Mouse (Mus musculus) erythroblast, adult 5-6 weeks (primary cell): ENCODE data around the gene Tepp. TPM values are rescaled to one million over a fixed set of nuclear protein-coding genes. Genes with fewer than 3 reads are reported as not detected.

Experiments used
- ATAC-seq: replicated peaks from 2 replicates; pipeline ENCODE4 v1.8.0; 2016; ENCODE audit warnings: moderate number of reproducible peaks, mild to moderate bottlenecking, moderate TSS enrichment, inconsistent platforms; ENCODE audit not compliant: poor library complexity, low FRiP score, severe bottlenecking
- total RNA-seq, 2 experiments: library from RNA; stranded (forward) in 1 of 2; stranded (reverse) in 1 of 2; fragments of 150-400 nt in 1 of 2; fragments of 200-764, 138-1000 nt in 1 of 2; gene quantifications; 2 replicates each; pipeline versions ENCODE4 v1.2.3 to v1.2.4; 2015 to 2017; ENCODE audit warnings: low replicate concordance in 2 of 2

Tepp gene
- total RNA-seq, 2 experiments from 2014 or later: not detected

DNA sequence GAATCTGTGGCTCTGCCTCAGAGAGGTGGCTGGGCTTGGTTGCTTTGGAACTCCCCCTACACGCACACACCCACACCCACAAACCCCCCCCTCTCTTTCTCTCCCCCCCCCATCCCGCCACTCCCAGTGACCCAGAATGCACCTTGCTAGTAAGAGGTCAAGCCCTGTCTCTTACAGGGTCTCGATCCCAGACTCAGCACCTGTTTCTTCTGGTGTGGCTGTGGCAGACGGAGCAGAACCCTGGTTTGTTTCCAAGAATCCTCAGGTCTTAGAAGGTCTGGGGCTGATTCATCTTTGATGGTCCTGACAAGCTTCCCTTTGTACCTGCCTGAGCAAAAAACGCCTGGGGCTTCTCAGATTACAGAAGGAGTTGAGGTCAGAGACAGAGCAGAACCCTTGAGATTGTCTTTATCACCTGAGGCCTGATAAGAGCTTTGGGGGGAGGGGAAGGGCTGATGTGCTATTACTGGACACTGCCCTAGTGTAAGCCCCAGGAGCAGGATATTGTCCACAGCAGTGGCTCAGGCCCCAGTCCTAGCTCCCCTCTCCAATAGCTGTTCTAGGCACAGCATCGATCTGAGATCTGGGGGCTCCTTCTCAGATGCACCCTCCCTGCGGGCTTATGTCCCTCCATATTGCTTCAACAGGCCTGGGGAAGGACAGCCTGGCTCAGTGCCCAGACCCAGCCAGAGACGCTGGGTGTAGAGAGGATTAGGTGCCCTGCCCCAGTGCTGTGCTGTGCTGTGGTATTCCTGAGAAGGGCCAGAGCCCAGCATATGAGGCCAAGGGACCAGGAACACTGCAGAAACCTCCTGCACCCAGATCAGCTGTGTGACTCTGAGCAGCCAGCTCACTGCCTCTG, 48.4 kb downstream of the Tepp start:
- no peak for ATAC-seq

- no peak for ATAC-seq
Observed at GRCm38 (mm10) chr8:95360181-95361015, 50.0 kb downstream of the Tepp start.

GRCm38 (mm10) chr8:95361016-95361341, 50.6 kb downstream of the Tepp start:
- ATAC-seq: no peak

DNA sequence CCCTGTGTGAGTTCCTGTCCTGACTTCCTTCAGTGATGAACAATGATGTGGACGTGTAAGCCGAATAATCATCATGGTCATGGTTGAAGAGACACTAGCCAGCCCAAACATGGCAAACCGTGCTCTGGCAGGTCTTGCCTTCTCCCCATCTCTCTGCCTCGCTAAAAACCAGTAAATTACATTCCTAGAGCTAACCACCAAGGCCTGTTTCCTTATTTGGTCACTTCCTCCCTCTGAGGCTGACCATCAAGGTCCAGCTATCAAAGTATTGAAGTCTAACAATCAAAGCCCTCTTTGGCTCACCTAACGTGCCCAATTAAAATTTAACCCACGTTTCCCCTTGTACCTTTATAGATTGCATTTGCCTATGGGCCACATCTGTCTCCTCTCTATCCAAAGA, 51.9 kb downstream of the Tepp start:
- ATAC-seq: no peak

DNA sequence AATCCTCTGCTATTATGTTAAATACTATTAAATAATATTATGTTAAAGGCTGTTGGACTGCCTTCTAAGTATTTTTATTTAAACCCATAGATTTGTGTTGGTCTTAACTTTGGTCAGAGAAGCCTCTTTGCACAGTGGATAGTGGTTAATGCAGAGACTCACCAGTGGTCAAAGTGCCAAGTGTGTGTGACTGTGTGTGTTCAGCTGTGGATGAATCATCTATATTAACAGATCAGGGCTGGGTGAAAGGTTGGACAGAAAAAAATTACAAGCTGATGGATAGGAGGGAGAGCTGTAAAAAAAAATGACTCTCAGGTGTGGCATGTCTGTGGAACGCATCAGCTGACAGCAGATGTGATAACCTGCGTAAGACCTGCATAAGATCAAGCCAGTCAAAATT, 53.5 kb downstream of the Tepp start:
- no peak for ATAC-seq

DNA sequence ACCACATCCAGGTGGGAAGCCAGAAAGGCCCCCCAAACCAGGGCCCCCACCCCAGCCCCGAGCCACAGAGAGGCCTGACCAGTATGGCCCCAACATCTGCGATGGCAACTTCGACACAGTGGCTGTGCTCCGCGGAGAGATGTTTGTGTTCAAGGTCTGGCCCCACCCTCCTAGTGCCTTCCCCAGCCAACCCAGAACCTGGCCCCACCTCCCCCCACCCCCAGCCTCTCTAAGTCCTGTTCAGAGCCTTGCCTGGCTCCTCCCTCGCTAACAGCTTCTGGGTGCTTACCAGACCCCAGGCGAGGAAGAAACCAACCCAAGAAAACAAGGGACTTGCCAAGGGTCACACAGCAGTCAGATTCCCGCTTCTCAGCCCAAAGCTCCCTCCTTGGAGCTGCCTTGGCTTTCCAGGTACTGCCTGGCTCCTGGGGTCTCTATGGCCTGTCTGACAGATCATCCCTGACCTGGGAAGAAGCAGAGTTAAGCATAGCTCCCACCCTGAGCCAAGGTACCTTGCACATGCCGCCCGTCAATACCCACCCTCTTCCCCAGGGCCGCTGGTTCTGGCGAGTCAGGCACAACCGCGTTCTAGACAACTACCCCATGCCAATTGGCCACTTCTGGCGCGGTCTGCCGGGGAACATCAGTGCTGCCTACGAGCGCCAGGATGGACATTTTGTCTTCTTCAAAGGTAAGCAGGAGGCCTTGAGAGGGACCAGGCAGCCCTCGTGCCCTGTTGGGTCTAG, 59.4 kb downstream of the Tepp start:
- no peak for ATAC-seq

DNA sequence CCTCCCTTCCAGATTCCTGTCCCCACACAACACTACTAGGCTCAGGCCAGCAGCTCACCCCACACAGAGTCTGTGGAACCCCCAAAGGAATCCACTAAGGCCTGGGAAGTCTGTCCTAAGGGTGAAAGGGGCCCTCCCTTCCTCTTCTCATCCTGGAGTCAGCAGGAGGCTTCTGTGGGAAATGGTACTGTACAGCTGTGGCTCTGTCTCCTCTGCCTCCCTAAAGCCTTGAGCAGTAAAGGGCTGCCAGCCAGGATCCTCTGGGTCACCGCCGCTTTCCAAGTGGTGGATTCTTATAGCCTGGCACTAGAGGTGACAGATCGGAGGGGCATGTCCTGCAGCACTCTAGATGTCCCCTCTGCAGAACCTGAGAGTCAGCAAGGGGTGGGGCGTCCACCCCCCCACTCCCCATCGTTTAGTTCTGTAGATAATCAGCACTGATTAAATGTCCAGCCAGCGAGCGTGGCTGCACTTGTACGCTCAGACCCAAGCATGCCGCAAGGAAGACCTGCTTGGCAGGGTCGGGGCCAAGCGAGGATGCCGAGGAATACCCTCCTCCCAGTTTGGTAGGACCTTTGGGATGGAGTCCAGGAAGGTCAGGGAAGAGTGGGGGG, 63.1 kb downstream of the Tepp start:
- ATAC-seq: no peak

DNA sequence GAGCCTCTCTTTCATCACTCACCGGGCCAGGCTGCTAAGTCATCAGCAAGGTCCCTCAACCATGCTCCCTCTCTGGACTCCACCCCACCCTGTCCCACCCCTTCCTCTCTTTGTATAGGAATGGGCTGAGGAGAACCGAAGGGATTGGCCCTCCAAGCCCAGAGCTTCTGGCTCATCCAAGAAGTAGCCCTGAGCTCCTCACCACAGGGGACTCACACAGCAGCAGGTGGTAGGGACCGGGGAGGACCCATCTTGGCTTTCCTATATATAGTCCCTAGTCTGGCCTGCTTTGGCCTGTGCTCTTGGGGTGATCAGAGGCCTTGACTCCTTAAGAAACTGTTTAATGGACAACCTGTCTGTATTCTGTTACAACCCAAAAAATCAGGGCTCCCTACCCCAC, 64.1 kb downstream of the Tepp start:
- ATAC-seq: no peak

GRCm38 (mm10) chr8:95375374-95375930, 65.1 kb downstream of the Tepp start:
- no peak for ATAC-seq

Other genes starting within 250 kb of the Tepp start
- 1.7 and 1.9 TPM in 2 replicates for gene Katnb1, start 229.4 kb upstream of the Tepp start, total RNA-seq (2015; ENCODE audit: low replicate concordance)
- 9.1 and 12.3 TPM in 2 replicates for gene Katnb1, start 229.4 kb upstream of the Tepp start, total RNA-seq (2017; ENCODE audit: low replicate concordance)
- 0.96 and 1.0 TPM in 2 replicates for gene Kifc3, start 107.8 kb upstream of the Tepp start, total RNA-seq (2015; ENCODE audit: low replicate concordance)
- 0.51 and 1.1 TPM in 2 replicates for gene Kifc3, start 107.8 kb upstream of the Tepp start, total RNA-seq (2017; ENCODE audit: low replicate concordance)
- gene Cngb1, start 4.0 kb upstream of the Tepp start, total RNA-seq (2015; ENCODE audit: low replicate concordance): not detected in 2 replicates
- not detected in 2 replicates for gene Cngb1, start 4.0 kb upstream of the Tepp start, total RNA-seq (2017; ENCODE audit: low replicate concordance)
- 2.5 and 3.3 TPM in 2 replicates for gene Zfp319, start 21.4 kb downstream of the Tepp start, total RNA-seq (2015; ENCODE audit: low replicate concordance)
- gene Zfp319, start 21.4 kb downstream of the Tepp start, total RNA-seq (2017; ENCODE audit: low replicate concordance): 0.14 and 0.17 TPM in 2 replicates
- 7.9 and 8.1 TPM in 2 replicates for gene Usb1, start 21.7 kb downstream of the Tepp start, total RNA-seq (2015; ENCODE audit: low replicate concordance)
- gene Usb1, start 21.7 kb downstream of the Tepp start, total RNA-seq (2017; ENCODE audit: low replicate concordance): 6.1 and 8.0 TPM in 2 replicates
- gene Mmp15, start 41.7 kb downstream of the Tepp start, total RNA-seq (2015; ENCODE audit: low replicate concordance): not detected in 2 replicates
- gene Mmp15, start 41.7 kb downstream of the Tepp start, total RNA-seq (2017; ENCODE audit: low replicate concordance): not detected in 2 replicates
- 16.7 and 24.6 TPM in 2 replicates for gene Cfap20, start 124.3 kb downstream of the Tepp start, total RNA-seq (2015; ENCODE audit: low replicate concordance)
- 3.2 and 11.2 TPM in 2 replicates for gene Cfap20, start 124.3 kb downstream of the Tepp start, total RNA-seq (2017; ENCODE audit: low replicate concordance)
- 27.1 and 43.1 TPM in 2 replicates for gene Csnk2a2, start 179.5 kb downstream of the Tepp start, total RNA-seq (2015; ENCODE audit: low replicate concordance)
- 12.3 and 13.0 TPM in 2 replicates for gene Csnk2a2, start 179.5 kb downstream of the Tepp start, total RNA-seq (2017; ENCODE audit: low replicate concordance)
- gene Ccdc113, start 223.5 kb downstream of the Tepp start, total RNA-seq (2015; ENCODE audit: low replicate concordance): not detected in 2 replicates
- not detected in 2 replicates for gene Ccdc113, start 223.5 kb downstream of the Tepp start, total RNA-seq (2017; ENCODE audit: low replicate concordance)